Mouse (Mus musculus): ENCODE results near the gene Sec24a.
"Not testable (repeated sequence)": the region's sequence is repeated elsewhere in the genome, so short reads cannot be mapped to it uniquely, and the experiment has no call there.

The Sec24a gene

DNA sequence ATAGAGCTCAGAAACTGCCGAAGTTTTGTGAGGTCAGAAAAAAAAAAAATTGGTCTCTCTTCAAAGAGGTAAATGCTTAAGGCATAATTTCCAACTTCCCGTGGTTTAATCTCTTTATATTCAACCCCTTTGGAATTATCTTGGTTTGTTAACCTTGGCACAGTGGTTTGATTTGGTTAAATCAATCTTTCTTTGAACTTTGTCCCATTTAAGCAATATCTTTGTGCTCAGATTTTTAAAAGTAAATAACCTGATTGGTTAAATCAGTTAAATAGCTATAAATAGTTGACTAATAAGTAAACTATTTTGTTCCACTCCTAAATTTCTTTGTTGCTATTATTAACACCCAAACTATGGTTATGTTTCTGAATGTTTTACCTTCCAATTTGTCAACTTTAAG lies 4.2 kb downstream of the Sec24a start:
- DNase-seq: no peak

DNA sequence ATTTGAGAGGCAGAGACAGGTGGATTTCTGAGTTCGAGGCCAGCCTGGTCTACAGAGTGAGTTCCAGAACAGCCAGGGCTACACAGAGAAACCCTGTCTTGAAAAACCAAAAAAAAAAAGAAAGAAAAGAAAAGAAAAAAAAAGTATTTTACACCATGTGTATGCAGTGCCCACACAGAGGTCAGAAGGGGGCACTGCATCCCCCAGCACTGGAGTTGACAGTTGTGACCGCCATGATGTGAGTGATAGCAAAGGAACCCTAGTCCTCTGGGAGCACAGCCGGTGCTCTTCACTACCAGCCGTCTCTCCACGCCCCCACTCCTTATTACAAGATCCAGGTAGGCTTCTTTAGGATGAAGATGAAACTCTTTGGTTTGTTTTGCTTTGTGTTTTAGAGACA lies 5.2 kb downstream of the Sec24a start:
- not testable (repeated sequence) for DNase-seq

DNA sequence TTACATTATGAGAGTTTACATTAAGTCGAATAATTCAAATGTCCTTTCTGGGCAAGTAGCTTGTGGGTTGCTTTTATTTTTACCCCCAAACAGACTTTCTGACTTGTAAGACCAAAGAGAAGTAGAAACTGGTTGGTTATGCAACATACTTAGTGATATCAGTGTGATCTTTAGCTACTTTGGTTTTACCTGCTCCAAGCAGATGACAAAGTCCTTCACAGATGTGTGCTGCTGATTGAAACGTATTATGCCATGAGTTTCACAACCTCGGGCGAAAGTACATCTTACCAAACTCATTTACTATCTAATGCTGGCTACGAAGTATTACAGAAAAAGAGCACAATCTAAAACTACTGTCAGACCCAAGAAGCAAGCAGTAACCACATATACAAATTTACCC lies 5.8 kb downstream of the Sec24a start:
- no peak for DNase-seq

DNA sequence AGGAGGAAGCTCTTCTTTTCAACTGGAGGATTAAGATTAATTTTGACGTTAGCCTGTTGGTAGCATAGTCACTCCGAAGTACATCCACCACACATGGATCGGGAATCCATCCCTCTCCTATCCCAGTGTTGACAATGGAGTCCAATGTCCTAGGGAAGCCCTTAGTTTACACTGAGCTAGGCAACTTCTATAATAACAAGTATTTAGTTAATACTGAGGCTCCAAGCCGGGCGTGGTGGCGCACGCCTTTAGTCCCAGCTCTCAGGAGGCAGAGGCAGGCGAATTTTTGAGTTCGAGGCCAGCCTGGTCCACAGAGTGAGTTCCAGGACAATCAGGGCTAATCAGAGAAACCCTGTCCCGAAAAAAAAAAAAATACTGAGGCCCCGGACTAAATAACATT lies 6.4 kb downstream of the Sec24a start:
- no peak for DNase-seq

DNA sequence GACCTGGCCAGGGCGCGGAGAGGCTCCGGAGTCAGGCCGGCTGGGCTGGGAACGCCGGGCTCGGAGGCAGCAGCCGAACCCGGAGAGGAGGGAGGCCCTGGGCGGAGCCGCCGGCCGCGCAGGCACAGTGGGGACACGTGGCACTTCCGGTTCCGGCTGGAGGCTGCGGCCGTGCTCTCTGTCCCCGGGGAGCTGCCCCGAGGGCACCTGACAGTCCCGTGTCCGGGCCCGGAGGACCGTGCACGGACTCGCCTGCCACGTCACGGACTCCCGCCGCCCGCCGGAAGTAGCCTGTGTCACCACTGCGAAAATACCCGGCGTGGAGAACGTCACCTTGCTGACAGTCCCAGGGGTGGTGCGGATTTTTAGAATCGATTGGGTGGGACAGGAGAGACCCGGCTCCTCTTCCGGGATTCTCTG lies 7.1 kb downstream of the Sec24a start:
- DNase-seq: peak; percentile 96 to 97

DNA sequence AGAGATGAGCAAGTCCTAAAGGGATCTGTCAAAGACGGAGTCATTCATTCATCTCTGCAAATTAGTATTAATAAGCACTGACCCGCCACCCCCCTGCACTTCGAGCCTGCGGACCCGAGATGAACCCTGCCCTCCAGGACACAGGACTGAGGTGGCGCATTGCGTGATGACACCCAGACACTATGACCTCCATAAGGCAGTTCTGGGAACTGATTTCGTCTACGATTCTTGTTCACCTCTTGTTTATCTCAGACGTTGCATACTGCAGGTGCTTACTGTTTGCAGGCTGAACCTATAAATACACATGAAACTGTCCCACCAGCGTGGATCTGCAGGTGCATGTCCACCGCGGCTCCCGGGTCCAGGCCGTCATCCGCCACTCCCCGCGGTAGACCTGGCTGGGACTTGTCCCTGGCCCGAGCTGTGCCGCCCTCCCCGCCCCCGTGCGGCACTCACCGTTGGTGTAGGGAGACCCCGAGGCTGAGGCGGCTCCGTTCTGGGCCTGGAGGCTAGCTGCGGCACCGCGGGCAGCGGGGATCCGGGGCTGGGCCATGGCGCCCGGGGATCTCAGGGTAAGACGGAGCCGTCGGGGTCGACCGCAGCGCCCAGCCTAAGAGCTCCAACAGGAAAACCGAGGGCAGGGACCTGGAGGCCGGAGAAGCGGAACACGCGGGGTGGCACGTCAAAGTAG lies 7.7 kb downstream of the Sec24a start:
- DNase-seq: peak; percentile 38 to 63

DNA sequence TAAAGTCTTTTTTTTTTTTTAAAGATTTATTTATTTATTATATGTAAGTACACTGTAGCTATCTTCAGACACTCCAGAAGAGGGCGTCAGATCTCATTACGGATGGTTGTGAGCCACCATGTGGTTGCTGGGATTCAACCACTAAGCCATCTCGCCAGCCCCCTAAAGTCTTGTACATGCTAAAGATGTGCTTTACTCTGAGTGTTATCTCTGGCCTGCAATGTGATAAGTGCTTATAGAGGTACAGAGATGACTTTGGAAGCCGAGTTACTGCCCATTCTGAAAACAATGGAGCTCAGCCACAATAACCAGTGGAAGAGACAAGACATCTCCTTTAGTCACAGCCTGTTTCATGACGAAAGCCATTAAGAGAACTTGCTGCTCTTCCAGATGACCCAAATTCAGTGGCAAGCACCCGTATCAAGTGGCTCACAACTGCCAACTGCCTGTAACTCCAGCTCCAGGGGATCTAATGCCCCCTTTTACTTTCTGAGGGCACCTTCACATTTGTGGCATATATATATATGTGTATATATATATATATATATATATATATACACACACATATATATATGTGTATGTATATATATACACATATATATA lies 11.7 kb downstream of the Sec24a start:
- not testable (repeated sequence) for DNase-seq

DNA sequence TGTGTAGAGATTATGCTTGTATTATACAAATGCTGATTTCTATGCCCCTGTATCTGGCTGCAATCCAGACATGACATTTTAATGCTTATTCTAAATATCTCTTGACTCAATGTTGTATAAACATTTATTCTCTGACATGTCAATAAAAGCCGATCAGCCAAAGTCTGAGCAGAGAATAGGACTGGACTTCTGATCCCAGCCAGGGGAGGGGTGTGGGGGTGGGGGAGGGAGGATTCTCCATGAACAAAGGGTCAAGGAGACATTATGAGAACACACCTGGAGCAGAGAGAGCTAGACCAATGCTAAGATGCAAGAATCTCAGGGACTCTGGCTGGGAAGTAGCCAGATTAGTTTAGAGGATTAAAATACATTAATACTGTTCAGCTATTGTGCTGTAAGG lies 17.3 kb downstream of the Sec24a start:
- no peak for DNase-seq

DNA sequence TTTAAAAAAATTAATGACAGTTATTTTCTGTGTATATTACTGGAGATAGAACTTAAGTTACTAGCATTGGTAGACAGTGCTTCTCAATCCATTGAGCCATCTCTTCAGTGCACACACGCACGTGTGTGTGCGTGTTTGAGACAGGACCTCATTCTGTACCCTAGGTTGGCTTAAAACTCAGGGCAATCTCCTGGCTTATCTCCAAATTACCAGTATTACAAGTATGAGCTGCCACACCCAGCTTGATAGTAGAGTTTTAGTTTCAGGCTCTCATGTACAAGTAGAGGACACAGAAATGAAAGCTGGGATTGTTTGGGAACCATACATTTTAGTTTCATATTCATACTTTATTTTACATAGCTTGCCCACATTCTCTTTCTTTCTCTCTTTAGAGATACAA lies 22.7 kb downstream of the Sec24a start:
- no peak for DNase-seq

DNA sequence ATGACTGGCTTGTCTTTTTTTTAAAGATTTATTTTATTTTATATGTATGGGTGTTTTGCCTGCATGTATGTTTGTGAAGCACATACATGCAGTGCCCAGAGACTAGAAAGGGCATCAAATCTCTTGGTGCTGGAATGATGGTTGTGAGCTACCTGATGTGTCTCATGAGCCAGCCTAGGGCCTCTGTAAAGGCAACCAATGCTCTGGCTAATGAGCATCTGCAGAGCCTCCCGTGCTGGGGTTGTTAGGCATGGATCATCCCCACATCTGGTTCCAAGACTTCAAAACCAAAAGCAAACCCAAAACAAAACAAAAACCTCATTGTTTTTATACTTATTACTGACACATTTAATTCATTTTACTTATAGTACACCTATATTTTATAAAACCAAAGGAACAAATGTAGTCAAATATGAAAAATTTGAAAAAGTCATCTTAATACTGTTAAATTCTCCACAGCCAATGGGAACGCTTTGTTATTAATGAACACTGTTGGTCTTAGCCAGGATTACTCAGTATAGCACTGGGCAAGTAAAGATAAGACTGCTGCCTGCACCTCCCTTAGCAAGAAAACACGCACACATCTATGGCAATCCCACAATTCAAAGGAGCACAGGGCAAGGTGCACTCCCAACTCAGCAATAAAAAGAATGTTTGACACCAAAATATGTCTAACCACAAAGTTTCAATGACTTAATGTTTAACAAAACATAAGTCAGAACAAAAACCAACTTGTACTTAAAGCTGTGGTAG lies 24.6 kb downstream of the Sec24a start:
- DNase-seq: no peak

DNA sequence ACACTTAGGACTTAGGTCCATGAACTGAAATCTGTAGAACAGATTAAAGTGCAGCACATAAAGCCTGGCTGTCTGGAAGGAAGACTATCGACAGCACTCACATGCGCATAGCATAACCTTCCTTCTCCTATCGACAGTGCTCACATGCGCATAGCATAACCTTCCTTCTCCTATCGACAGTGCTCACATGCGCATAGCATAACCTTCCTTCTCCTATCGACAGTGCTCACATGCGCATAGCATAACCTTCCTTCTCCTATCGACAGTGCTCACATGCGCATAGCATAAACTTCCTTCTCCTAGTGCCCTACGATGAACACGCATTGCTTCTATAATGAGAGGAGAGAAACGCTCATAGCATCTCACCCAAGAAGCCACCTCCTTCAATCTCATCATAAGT lies 29.2 kb downstream of the Sec24a start:
- DNase-seq: not testable (repeated sequence)

DNA sequence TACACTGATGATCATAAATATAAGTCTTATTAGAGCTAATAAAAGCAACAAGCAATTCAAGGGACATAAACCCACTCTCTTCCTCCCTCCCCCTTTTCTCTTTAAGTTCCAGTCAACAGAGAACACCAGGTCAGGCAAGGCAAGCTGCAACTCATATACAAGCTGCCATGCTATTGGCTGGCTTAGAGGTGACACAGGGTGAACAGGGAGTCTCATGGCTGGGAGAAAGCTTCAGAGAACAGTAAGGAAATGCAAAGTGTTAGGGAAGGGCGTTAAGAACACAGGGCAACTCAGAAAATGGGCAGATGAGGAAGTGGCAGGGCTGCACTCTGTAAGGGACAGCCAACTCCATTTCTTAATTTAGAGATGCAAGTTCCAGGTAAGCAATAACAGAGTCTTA lies 30.6 kb downstream of the Sec24a start:
- DNase-seq: no peak

DNA sequence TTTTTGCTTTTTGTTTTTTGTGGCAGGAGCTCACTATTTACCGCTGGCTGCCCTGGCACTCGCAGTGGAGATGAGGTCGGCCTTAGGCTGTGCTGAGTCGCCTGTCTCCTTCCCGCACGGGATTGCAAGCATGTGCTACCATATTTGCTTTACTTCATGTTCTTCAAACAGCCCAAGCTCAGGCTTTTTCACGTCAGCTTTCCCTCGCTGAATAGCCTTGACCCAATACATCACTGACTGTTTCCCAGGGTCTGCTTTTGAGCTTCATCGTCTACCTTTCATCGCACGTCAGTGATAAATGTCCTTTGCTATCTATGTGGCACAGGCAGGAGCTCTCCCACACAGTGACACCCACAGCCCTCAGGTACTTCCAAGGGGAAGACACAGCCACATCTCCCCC lies 42.4 kb downstream of the Sec24a start:
- no peak for DNase-seq

DNA sequence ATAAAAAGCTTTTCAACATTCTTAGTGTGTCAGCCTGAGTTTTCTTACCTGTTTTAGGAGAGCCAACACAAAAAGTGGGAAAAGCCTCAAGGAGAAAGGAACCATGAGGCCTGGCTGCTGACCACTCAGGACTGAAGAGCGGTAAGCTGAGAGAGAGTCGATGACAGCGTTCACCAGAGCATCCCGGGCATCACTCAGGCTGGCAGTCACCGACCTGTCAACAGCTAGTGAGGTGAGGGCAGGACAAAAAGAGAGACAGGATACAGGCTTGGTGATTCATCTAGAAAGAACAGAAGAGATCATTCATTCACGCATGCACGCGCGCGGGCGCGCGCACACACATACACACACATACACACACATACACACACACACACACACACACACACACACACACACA lies 56.4 kb downstream of the Sec24a start:
- no peak for DNase-seq

DNA sequence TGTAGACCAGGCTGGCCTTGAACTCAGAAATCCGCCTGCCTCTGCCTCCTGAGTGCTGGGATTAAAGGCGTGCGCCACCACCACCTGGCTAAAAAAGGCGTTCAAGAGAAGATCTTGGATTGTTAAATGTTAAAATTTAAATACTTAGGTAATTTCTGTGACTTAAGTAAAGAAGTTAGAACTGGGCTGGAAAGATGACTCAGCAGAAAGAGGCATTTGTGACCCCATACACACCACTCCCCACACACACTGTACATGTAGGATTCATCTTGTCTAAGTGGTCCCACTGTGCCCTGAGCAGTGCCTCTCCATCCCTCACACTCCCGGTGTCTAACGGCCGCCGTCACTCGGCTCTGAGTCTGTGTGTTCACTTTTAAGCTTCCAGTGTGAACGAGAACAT lies 57.0 kb downstream of the Sec24a start:
- no peak for DNase-seq

DNA sequence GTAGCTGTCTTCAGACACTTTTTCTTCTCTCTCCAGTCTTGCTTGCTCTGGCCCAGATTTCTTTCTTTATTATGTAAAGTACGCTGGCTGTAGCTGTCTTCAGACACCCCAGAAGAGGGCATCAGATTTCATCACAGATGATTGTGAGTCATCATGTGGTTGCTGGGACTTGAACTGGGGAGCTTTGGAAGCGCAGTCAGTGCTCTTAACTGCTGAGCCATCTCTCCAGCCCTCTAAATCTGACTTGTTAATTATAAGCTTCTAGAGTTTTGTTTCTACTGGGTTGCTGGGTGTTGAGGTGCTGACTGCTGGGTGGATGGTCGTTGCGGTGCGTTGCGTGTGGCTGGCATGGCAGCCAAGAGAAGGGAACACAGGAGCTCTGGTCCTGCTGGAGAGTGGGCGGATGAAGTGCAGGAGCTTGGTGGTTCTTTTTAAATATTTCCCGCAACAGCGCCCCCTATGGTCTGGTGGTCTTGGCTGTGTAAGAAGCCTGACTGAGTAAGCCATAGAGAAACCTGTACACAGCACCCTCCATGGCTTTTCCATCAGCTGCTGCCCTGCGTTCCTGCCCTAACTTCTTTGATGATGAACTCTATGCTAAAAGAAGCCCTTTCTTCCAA lies 59.9 kb downstream of the Sec24a start:
- DNase-seq: peak; percentile 17 to 63

DNA sequence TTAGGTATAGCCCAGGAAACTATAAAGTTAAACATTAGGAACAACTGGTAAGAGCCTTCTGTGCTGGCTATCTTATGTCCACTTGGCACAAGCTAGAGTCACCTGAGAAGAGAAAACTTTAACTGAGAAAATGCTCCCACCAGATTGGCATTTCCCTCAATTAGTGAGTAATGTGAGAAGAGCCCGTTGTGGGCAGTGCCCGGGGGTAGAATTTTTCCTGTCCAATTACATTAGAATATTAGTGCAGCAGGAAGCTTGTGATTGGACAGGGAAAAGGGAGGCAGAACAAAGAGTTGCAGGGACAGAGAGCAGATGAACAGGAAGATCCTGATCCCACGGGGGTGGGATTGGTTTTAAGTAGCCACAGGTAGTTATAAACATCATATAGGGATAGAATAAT lies 60.6 kb downstream of the Sec24a start:
- DNase-seq: no peak

DNA sequence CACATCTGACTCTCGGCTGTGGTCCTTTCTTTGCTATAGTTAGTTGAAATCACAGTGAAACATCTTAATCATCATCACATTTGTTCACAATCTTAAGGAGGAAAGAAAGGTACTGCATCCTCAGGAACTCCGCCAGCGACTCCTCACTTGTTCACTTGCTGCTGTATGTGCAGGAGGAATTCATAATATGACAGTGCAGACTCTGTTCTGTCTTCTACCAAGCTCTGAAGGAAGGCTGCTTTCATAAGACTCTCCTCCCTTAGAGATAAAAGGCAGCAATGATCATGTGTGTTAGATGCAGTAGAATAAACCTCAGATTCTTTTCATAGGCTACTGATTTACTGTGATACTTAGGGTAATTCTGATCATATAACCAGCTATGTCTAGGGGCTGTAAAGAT lies 68.5 kb downstream of the Sec24a start:
- DNase-seq: no peak

DNA sequence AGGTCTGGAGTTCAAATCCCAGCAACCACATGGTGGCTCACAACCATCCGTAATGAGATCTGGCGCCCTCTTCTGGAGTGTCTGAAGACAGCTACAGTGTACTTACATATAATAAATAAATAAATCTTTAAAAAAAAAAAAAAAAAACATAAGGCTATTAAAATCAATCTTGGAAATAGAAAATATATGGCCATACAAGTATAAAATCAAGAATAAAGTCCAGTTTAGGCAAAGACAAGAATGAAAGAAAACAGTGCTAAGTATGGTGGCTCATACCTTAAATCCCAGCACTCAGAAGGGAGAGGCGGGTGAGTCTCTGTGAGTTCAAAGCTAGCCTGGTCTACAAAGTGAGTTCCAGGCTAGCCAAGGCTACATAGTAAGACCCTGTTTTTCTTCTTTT lies 72.8 kb downstream of the Sec24a start:
- not testable (repeated sequence) for DNase-seq

DNA sequence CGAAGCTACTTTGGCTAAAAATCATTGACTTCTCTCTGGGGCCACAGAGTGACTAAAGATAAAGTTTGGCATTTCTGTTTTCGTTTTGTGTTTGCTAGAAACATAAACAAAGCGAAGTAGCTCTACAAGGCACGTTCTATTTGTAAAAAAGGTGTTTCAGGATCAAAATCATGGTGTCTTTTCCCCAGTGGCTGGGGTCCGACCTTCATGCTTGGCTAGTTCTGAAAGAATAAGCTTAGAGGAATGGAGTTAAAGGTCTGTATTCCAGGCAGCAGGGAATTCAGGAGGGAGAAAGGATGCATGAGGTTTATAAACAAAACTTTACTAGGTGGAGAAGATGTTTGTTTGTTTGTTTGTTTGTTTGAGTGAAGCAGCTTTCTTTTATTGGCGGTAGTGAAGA lies 74.1 kb downstream of the Sec24a start:
- DNase-seq: peak in 1 of 2 experiments; percentile 21

DNA sequence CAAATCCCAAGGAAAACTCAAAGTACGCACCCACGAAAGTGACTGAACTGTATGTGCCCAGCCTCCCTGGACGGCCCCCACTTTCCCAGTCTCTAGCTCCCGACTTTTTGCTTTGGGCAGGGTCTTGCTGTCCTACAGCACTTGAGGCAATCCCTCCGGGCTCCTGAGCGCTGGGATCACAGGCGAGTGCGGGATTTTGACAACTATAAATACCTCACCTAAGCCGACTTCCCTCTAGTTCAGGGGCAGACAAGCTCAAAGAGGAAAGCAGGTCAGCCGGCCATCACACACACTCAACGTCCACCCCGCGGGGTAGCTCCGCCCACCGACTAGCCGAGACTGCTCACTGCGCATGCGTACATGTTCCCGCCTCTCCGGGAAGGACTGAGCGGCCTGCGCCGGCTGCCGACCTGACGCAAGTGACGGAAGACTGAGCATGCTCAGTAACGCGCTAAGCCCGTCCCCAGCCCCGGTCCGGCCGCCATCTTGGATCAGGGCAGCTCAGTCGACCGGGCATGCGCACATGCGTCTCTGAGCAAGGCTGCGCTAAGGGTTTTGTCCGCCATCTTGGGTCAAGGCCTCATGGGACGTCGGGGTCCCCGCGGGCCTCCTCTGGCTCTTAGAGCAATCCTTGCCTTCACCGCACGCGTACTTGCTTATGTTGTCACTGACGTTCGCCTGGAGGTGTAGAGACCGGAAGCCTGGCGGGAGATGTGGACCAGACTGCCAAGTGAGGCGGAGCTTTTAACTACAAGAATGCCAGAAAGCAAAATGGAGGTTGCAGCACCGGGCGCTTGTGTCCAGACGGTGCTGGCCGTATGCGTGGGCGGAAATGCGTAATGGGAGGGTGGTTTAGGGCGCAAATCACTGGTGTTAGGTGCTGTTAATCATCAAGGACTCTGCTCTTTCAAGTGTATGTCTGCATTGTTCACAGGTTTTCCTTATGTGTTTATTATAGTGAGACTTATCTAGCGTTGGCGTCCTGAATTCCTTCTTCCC lies 74.8 kb downstream of the Sec24a start, which contains the start of gene 0610009B22Rik:
Gene 0610009B22Rik (minus strand): TSS at position 545 of the 999 bp plus-strand sequence.
- peak; percentile 99 to 100 for DNase-seq

DNA sequence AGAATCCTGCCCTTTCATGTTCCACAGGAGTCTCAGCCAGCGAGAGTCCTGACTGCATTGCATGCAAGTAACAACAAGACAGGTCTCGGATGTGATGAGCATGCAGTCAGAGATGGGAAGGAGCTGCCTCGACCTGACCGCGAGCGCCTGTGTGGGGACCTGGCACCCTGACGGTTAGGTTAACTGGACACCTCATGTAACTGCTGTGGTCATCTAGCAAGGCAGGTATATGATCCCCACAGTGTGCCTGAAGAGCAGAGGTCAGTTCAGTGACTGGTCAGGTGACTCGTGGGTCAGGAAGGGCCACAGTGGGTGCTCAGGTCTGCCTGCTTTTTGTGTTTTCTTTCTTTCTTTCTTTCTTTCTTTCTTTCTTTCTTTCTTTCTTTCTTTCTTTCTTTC lies 81.5 kb downstream of the Sec24a start:
- no peak for DNase-seq

Measured in kidney, postnatal 36 days (tissue).